ENCODE assay signal across 9 mouse cellular contexts in the genomic region with DNA sequence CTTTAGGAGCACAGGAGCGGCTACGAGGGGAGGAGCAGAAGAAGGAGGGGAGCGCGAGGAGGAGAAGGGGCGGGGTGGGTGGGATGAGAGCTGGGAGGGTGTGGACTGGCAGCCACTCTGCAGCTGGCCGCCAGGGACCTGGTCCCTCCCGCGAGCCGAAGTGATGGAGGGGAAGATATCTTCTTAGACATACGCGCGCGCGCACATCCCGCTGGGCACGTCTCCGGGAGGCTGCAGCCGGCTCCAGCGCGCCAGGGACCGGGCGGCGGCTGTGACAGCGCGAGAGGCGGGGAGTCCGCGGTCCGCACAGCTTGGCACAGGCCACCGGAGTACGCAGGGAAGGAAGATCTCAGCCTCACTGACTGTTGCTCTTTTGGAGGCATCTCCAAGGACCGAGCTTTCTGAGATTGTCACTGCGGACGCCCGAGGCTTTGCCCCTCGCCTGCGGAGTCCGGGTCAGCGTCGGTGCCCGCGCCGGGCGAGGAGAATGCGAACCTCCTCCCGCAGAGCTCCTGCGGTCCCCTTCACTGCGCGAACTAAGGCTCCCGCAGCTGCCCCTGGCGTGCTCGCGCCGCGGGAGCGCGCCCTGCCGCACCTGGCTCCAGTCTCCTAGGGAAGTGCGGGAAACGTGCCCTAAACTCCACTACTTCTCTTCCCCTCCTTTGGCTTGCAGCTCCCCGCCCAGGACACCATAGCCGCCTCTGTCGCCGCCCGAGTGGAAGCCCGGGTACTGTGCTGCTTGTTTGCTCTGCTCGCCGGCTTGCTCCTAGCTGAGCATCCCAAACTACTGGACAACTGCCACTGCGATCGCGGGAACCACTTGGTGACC. TPM values are rescaled to one million over a fixed set of nuclear protein-coding genes. Genes with fewer than 3 reads are reported as not detected.
DNase-seq lines count a peak whose midpoint lies in the region; ATAC-seq lines count a peak whose summit lies in the region.
"Had no signal": no experiment of that assay in that cellular context is flagged by ENCODE, and none has a peak within 500 bp of the region (broad histone marks: within the 10 kb centered on the region; RNA-seq: fewer than 3 reads in every experiment).

A gene (plus strand): TSS at position 88 of the 829 bp plus-strand sequence.

- peak within 1 kb of the TSS; percentile 97 for H3K4me2 ChIP-seq in kidney, embryonic 16.5 days (replicated peaks; ENCODE audit: low read depth, low read length)
- peak within 1 kb of the TSS; percentile 69 for H3K4me2 ChIP-seq in liver, embryonic 12.5 days
- H3K4me2 ChIP-seq in neural tube, embryonic 14.5 days (ENCODE audit: low read depth, low read length), result peak within 1 kb of the TSS; percentile 89

- under 1% methylated on average over 66 of the region's 71 CpGs for WGBS in kidney, embryonic 16.5 days
- 1% methylated on average over 68 of the region's 71 CpGs for WGBS in liver, embryonic 12.5 days (ENCODE audit: insufficient replicate concordance)
- WGBS in neural tube, embryonic 14.5 days, result under 1% methylated on average over 71 of the region's 71 CpGs

- no peak within 1 kb of the TSS for H3K27ac ChIP-seq in kidney, embryonic 16.5 days (ENCODE audit: low read length)
- H3K27ac ChIP-seq in liver, embryonic 12.5 days, result no peak within 1 kb of the TSS
- H3K27ac ChIP-seq in neural tube, embryonic 14.5 days (ENCODE audit: low read depth, low read length), result peak within 1 kb of the TSS; percentile 85

- ATAC-seq in kidney, embryonic 16.5 days (ENCODE audit: low FRiP score, low TSS enrichment), result peak; percentile 91
- ATAC-seq in liver, embryonic 12.5 days, result peak; percentile 21; the same call in 1 of the 2 replicates
- peak; percentile 93 for ATAC-seq in neural tube, embryonic 14.5 days (ENCODE audit: low read depth)
- no peak; the same call in 1 of the 2 replicates for ATAC-seq in erythroid progenitor cell, adult 5-6 weeks (replicated peaks; ENCODE audit: low FRiP score, poor library complexity, severe bottlenecking)

- H3K9me3 ChIP-seq in kidney, embryonic 16.5 days (ENCODE audit: low read length), result no peaks in the 10 kb centered on the region
- H3K9me3 ChIP-seq in liver, embryonic 12.5 days (replicated peaks), result no peaks in the 10 kb centered on the region
- no peaks in the 10 kb centered on the region for H3K9me3 ChIP-seq in neural tube, embryonic 14.5 days (ENCODE audit: control insufficient read depth, low read length)

- H3K4me1 ChIP-seq in kidney, embryonic 16.5 days (ENCODE audit: insufficient read depth, low read length), result peaks cover 11% of the 10 kb centered on the region
- no peaks in the 10 kb centered on the region for H3K4me1 ChIP-seq in liver, embryonic 12.5 days
- H3K4me1 ChIP-seq in neural tube, embryonic 14.5 days (ENCODE audit: control insufficient read depth, insufficient read depth, low read length), result no peaks in the 10 kb centered on the region

- H3K4me3 ChIP-seq in kidney, embryonic 16.5 days (ENCODE audit: low read length), result peak within 1 kb of the TSS; percentile 61
- peak within 1 kb of the TSS; percentile 48 for H3K4me3 ChIP-seq in liver, embryonic 12.5 days
- H3K4me3 ChIP-seq in neural tube, embryonic 14.5 days (ENCODE audit: low read depth, low read length), result peak within 1 kb of the TSS; percentile 81

- no peaks in the 10 kb centered on the region for H3K36me3 ChIP-seq in kidney, embryonic 16.5 days (ENCODE audit: insufficient read depth, low read length)
- H3K36me3 ChIP-seq in liver, embryonic 12.5 days, result no peaks in the 10 kb centered on the region
- H3K36me3 ChIP-seq in neural tube, embryonic 14.5 days (ENCODE audit: control insufficient read depth, insufficient read depth, low read length), result no peaks in the 10 kb centered on the region

- DNase-seq in kidney, postnatal 25 days, result no peak
- peak; percentile 77 for DNase-seq in embryo, embryonic 10 days (ENCODE audit: low spot score)
- peak; percentile 17 to 36 for DNase-seq in gastrocnemius, postnatal 4 days (ENCODE audit: low spot score in 2 of 2)
- peak; percentile 14 for DNase-seq in kidney, postnatal 14 days

- peak within 1 kb of the TSS; percentile 49 for H3K9ac ChIP-seq in kidney, embryonic 16.5 days (replicated peaks; ENCODE audit: low read length)
- H3K9ac ChIP-seq in liver, embryonic 12.5 days, result no peak within 1 kb of the TSS
- peak within 1 kb of the TSS; percentile 60 for H3K9ac ChIP-seq in neural tube, embryonic 14.5 days (replicated peaks; ENCODE audit: low read depth, low read length)

- H3K27me3 ChIP-seq in kidney, embryonic 16.5 days (ENCODE audit: insufficient read depth, low read length), result peaks cover 43% of the 10 kb centered on the region
- peaks cover 42% of the 10 kb centered on the region for H3K27me3 ChIP-seq in liver, embryonic 12.5 days (replicated peaks)
- peaks cover 4% of the 10 kb centered on the region; the same call in 1 of the 2 replicates for H3K27me3 ChIP-seq in neural tube, embryonic 14.5 days (ENCODE audit: control insufficient read depth, insufficient read depth, low read length)
- H3K27me3 ChIP-seq: CH12.LX had no signal

RNA-seq across cellular contexts. Expression of the gene that starts here (rescaled TPM):
- 0.27 and 0.55 TPM in 2 replicates for polyA plus RNA-seq in kidney, embryonic 16.5 days (2015; fragmentation: Nextera tagmentation; extraction: Ambion mirVana)
- under 1 TPM; 0.29 to 0.52 TPM for total RNA-seq in gastrocnemius, postnatal 4 days (2021)
- 0.05 TPM in 1 of 2 replicates, not detected in the other for polyA plus RNA-seq in liver, embryonic 12.5 days (2016; fragmentation: Nextera tagmentation; extraction: Ambion mirVana)
- polyA plus RNA-seq in neural tube, embryonic 14.5 days (2014; fragmentation: Nextera tagmentation; extraction: Ambion mirVana), result 54.8 and 61.2 TPM in 2 replicates
- not detected in 2 replicates for total RNA-seq in erythroid progenitor cell, adult 5-6 weeks (2015; ENCODE audit: low replicate concordance)
- not detected in 2 replicates for total RNA-seq in erythroid progenitor cell, adult 5-6 weeks (2017; ENCODE audit: low replicate concordance)
- total RNA-seq: CH12.LX had no signal

Comparison
In these comparisons a context has a peak if more than half of its experiments do, and no peak if none do; other contexts are left out.
1. RNA of the gene that starts here (polyA plus RNA-seq): 54.8 to 61.2 TPM in neural tube, embryonic 14.5 days; 0.27 to 0.55 TPM in kidney, embryonic 16.5 days and 0.05 TPM in liver, embryonic 12.5 days; every median in the first group is over 10 times any median in the second.
2. DNase-seq: peak in embryo, embryonic 10 days (single experiment) and kidney, postnatal 14 days (single experiment); none in kidney, postnatal 25 days (0 of 2).
3. Peak in ATAC-seq, H3K4me3 ChIP-seq, H3K9ac ChIP-seq and H3K4me2 ChIP-seq in kidney, embryonic 16.5 days; RNA of the gene not detected or under 1 TPM.
4. Peak in DNase-seq in gastrocnemius, postnatal 4 days; RNA of the gene not detected or under 1 TPM.
5. Peak in ATAC-seq, H3K4me3 ChIP-seq and H3K4me2 ChIP-seq in liver, embryonic 12.5 days; RNA of the gene not detected or under 1 TPM.
6. Peak in every context shown above with its lines, with median percentiles within 50 percentile points of each other: H3K4me2 ChIP-seq and H3K4me3 ChIP-seq.